Mouse (Mus musculus) megakaryocyte, embryonic 14.5 days (primary cell): ENCODE measurements around the gene Eno3. TPM values are rescaled to one million over a fixed set of nuclear protein-coding genes. Genes with fewer than 3 reads are reported as not detected.

ENCODE experiments used
- H3K27me3 ChIP-seq: replicated peaks from 2 replicates; pipeline ENCODE3; 2012; ENCODE audit warnings: inconsistent platforms
- H3K36me3 ChIP-seq: replicated peaks from 2 replicates; pipeline ENCODE3; 2012; ENCODE audit warnings: low read length, inconsistent platforms, mixed read lengths
- H3K4me1 ChIP-seq: 2 replicates; pipeline ENCODE4 v1.6.1; 2012; ENCODE audit warnings: inconsistent platforms
- H3K4me3 ChIP-seq: replicated peaks from 2 replicates; pipeline ENCODE3; 2012; ENCODE audit warnings: moderate library complexity, mild to moderate bottlenecking, inconsistent platforms
- H3K9me3 ChIP-seq: 2 replicates; pipeline ENCODE4 v1.6.1; 2012; ENCODE audit warnings: inconsistent platforms
- FLI1 ChIP-seq: IDR thresholded peaks from 2 replicates; pipeline ENCODE4 v1.6.1; 2012; ENCODE audit warnings: low read length, inconsistent platforms, mixed read lengths
- GATA1 ChIP-seq: IDR thresholded peaks from 3 replicates; pipeline ENCODE4 v1.6.1; 2012; ENCODE audit warnings: mixed read lengths, low read length, inconsistent platforms, borderline replicate concordance
- polyA plus RNA-seq: library from polyadenylated mRNA; stranded (reverse); fragments of >175 nt; gene quantifications from 2 replicates; pipeline ENCODE4 v1.2.3, GENCODE M21; 2012; ENCODE audit warnings: low replicate concordance; ENCODE audit not compliant: insufficient read depth

Gene Eno3
- polyA plus RNA-seq: 4.2 and 8.4 TPM in 2 replicates

GRCm38 (mm10) chr11:70656964-70657363, at the start of gene Eno3:
Gene Eno3, plus strand, starts transcription at chr11:70657202.
- Histone ChIP-seq H3K36me3 (peaks cover 46% of the 10 kb centered on the region), H3K4me1 (peaks cover 69% of the 10 kb centered on the region), H3K27me3 (no peaks in the 10 kb centered on the region), H3K9me3 (no peaks in the 10 kb centered on the region), H3K4me3 (peak within 1 kb of the TSS; percentile 100)
- TF ChIP-seq FLI1 (no peak), GATA1 (no peak)

DNA sequence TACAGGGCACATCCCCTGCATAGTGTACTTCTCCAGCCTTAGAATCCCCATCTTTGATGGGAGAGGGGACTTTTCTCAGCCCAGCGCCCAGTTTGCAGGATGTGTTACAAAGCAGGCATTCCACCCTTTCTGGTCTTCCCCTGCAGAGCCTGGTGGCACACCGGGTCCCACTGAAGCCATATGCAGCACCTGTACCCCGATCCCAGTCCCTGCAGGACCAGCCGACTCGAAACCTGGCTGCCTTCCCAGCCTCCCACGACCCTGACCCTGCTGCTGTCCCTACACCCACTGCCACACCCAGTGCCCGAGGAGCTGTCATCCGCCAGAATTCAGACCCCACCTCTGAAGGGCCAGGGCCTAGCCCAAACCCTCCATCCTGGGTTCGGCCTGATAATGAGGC, 49.4 kb upstream of the Eno3 start:
- TF ChIP-seq FLI1 (no peak), GATA1 (no peak)
- H3K4me3 ChIP-seq: no peak overlapping the region
- peaks cover 99% of the 10 kb centered on the region for H3K36me3 ChIP-seq
- no peaks in the 10 kb centered on the region for H3K27me3 ChIP-seq
- peaks cover 49% of the 10 kb centered on the region for H3K4me1 ChIP-seq
- H3K9me3 ChIP-seq: no peaks in the 10 kb centered on the region

- Histone ChIP-seq H3K4me1 (peaks cover 58% of the 10 kb centered on the region), H3K27me3 (no peaks in the 10 kb centered on the region), H3K9me3 (no peaks in the 10 kb centered on the region), H3K36me3 (peaks cover 99% of the 10 kb centered on the region), H3K4me3 (no peak overlapping the region)
- TF ChIP-seq FLI1: no peak
- TF ChIP-seq GATA1: no peak
Observed at GRCm38 (mm10) chr11:70608381-70609066, 48.5 kb upstream of the Eno3 start.

DNA sequence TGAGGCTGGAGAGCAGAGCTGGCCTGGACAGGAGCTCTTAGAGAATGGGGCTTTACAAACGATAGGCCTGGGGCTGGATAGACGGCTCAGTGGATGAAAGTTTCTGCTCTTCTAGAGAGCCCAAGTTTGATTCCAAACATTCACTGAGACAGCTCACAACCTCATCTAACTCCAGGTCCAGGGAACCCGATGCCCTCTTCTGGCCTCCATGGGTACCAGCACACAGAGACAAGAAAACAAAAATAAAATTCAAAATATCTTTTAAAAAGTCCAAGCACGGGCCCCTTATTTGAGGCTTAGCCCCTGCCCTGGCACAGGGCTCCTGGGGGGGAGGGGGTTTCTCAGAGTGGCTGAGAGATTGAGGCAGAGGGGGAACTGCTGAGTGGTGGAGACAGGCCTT, 46.2 kb upstream of the Eno3 start:
- Histone ChIP-seq H3K9me3 (no peaks in the 10 kb centered on the region), H3K27me3 (no peaks in the 10 kb centered on the region), H3K36me3 (peaks cover 92% of the 10 kb centered on the region), H3K4me1 (peaks cover 71% of the 10 kb centered on the region), H3K4me3 (no peak overlapping the region)
- TF ChIP-seq GATA1: no peak
- no peak for TF ChIP-seq FLI1

DNA sequence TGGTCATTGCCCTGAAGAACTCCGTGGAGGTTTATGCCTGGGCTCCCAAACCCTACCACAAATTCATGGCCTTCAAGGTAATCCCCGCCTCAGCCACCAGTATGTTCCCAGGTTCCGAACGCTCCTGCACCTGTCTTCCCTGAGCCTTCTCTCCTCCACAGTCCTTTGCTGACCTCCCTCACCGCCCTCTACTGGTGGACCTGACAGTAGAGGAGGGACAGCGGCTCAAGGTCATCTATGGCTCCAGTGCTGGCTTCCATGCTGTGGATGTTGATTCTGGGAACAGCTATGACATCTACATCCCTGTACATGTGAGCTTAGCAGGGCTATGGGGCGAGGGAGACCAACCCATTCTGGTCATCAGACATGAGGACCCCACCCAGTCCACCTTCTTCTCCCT, 44.5 kb upstream of the Eno3 start:
- Histone ChIP-seq H3K4me1 (peaks cover 85% of the 10 kb centered on the region), H3K4me3 (peak overlapping the region; percentile 62), H3K9me3 (no peaks in the 10 kb centered on the region), H3K27me3 (no peaks in the 10 kb centered on the region), H3K36me3 (peaks cover 88% of the 10 kb centered on the region)
- TF ChIP-seq FLI1 (no peak), GATA1 (no peak)

- H3K9me3 ChIP-seq: no peaks in the 10 kb centered on the region
- H3K4me1 ChIP-seq: peaks cover 82% of the 10 kb centered on the region
- peaks cover 62% of the 10 kb centered on the region for H3K36me3 ChIP-seq
- TF ChIP-seq FLI1: no peak
- TF ChIP-seq GATA1: no peak
- H3K4me3 ChIP-seq: peak overlapping the region; percentile 87
- no peaks in the 10 kb centered on the region for H3K27me3 ChIP-seq
Observed at GRCm38 (mm10) chr11:70615074-70615473, 41.9 kb upstream of the Eno3 start.

DNA sequence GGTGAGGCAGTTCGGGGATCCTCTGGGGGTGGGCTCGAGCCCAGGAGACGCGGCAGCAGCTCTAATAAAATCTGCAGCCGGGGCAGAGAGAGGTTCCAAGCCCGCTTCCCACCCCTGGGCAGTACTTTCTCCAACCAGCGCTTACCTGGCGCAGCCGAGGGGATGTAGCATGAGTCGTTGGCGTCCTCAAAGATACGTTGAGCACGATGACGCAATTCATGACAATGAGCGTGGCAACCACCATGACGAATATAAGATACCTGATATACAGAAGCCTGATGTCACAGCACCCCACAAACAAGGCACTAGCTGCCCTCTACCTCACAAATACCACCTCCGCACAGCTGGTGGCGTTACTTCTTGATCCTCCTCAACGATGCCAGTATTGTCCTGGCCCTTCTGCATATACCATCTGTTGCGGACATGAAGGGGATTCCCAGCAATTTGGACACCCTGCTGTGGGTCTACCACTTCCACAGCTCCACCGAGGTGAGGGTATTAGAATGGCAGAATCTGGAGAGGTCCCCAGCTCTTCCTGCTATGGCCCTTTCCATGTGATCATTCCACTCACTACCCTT, 41.4 kb upstream of the Eno3 start, which contains the start of gene 4930544D05Rik:
TSS of gene 4930544D05Rik (plus strand) at position 333 of the 578 bp plus-strand sequence.
- Histone ChIP-seq H3K36me3 (peaks cover 57% of the 10 kb centered on the region), H3K9me3 (no peaks in the 10 kb centered on the region), H3K27me3 (no peaks in the 10 kb centered on the region), H3K4me1 (peaks cover 78% of the 10 kb centered on the region), H3K4me3 (peak within 1 kb of the TSS; percentile 87)
- TF ChIP-seq FLI1 (no peak), GATA1 (no peak)

GRCm38 (mm10) chr11:70619101-70619500, 37.9 kb upstream of the Eno3 start, which contains the start of gene Chrne:
Gene Chrne, minus strand, starts transcription at chr11:70619216.
- Histone ChIP-seq H3K9me3 (no peaks in the 10 kb centered on the region), H3K27me3 (no peaks in the 10 kb centered on the region), H3K4me3 (no peak within 1 kb of the TSS), H3K36me3 (peaks cover 28% of the 10 kb centered on the region), H3K4me1 (peaks cover 66% of the 10 kb centered on the region)
- TF ChIP-seq FLI1 (no peak), GATA1 (no peak)

GRCm38 (mm10) chr11:70621972-70622814, 34.8 kb upstream of the Eno3 start:
- peaks cover under 1% of the 10 kb centered on the region for H3K36me3 ChIP-seq
- no peak for TF ChIP-seq GATA1
- no peak for TF ChIP-seq FLI1
- no peaks in the 10 kb centered on the region for H3K9me3 ChIP-seq
- peaks cover 48% of the 10 kb centered on the region for H3K4me1 ChIP-seq
- no peak overlapping the region for H3K4me3 ChIP-seq
- H3K27me3 ChIP-seq: no peaks in the 10 kb centered on the region
